Mouse (Mus musculus) heart, embryonic 10.5 days (tissue): ENCODE results near the gene Brpf3. TPM values are rescaled to one million over a fixed set of nuclear protein-coding genes. Genes with fewer than 3 reads are reported as not detected.

ENCODE experiments used
- polyA plus RNA-seq: library from polyadenylated mRNA; unstranded; fragments of >200 nt; fragmentation: Nextera tagmentation; extraction: Ambion mirVana; gene quantifications from 2 replicates; pipeline ENCODE4 v1.2.1, GENCODE M21; 2016

The Brpf3 gene
- polyA plus RNA-seq, 1 experiment from 2014 or later = 14.1 TPM

Other genes with a start within 250 kb of the Brpf3 start
- 0.46 TPM in 1 of 2 replicates, not detected in the other for gene Clps, start 240.3 kb upstream of the Brpf3 start, polyA plus RNA-seq
- 0.25 and 0.41 TPM in 2 replicates for gene Lhfpl5, start 225.4 kb upstream of the Brpf3 start, polyA plus RNA-seq
- 63.7 and 83.2 TPM in 2 replicates for gene Srpk1, start 178.4 kb upstream of the Brpf3 start, polyA plus RNA-seq
- 0.15 and 0.34 TPM in 2 replicates for gene Slc26a8, start 110.9 kb upstream of the Brpf3 start, polyA plus RNA-seq
- 34.3 and 48.9 TPM in 2 replicates for gene Mapk14, start 109.8 kb upstream of the Brpf3 start, polyA plus RNA-seq
- gene AC170998.1, start 75.0 kb upstream of the Brpf3 start, polyA plus RNA-seq = 2.6 and 3.2 TPM in 2 replicates
- gene Mapk13, start 31.8 kb upstream of the Brpf3 start, polyA plus RNA-seq = 5.3 and 13.6 TPM in 2 replicates
- gene Pnpla1, start 57.3 kb downstream of the Brpf3 start, polyA plus RNA-seq = not detected in 2 replicates
- 0.13 and 0.25 TPM in 2 replicates for gene 4930539E08Rik, start 114.2 kb downstream of the Brpf3 start, polyA plus RNA-seq
- gene Pxt1, start 142.8 kb downstream of the Brpf3 start, polyA plus RNA-seq = 0.21 and 0.26 TPM in 2 replicates
- gene Kctd20, start 150.9 kb downstream of the Brpf3 start, polyA plus RNA-seq = 80.3 and 85.4 TPM in 2 replicates
- 92.2 and 93.7 TPM in 2 replicates for gene Stk38, start 206.9 kb downstream of the Brpf3 start, polyA plus RNA-seq
- gene Srsf3, start 231.5 kb downstream of the Brpf3 start, polyA plus RNA-seq = 433 and 498 TPM in 2 replicates